Mouse (Mus musculus): ENCODE measurements around the gene Rrp1.

DNA sequence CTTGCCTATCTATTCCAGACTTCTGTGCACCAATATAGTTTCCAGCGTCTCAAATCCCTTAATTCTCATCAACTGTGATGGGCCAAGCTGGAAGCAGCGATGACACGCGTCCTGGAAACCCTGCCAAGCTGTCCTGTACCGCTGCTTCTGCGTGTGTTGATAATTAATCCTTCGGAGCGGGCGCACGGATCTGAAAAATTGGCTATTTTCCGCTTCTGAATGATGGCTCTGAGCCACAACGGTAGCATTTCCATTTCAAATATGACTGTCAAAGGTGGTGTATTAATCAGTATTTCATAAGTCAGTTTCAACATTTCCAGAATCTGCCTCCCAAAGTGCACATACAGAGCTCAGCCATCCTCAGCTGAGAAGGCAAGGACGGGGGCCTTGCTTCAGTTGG, 43.9 kb upstream of the Rrp1 start:
- TF ChIP-seq CTCF (IDR thresholded peaks at IDR 0.05; ENCODE audit: borderline replicate concordance, insufficient read depth, low read length) (no peak), POLR2A (IDR thresholded peaks at IDR 0.05; ENCODE audit: low read depth, low read length) (no peak)

Data from embryonic fibroblast, embryonic 13.5 days (primary cell).